Mouse (Mus musculus) thymus, adult 2 months (tissue): Measurements from ENCODE around the gene Ntrk2.

Experiments used
- CTCF ChIP-seq: fragments of 200-500 bp; IDR thresholded peaks from 2 replicates; pipeline ENCODE4 v1.5.1; 2012; ENCODE audit warnings: mild to moderate bottlenecking, control low read depth, low read length, moderate library complexity, borderline replicate concordance; ENCODE audit not compliant: control insufficient read depth, poor library complexity, insufficient read depth; ENCODE audit errors: extremely low read depth
- POLR2A ChIP-seq: fragments of 200-500 bp; IDR thresholded peaks from 2 replicates; pipeline ENCODE4 v1.6.1; 2012; ENCODE audit warnings: mild to moderate bottlenecking, low read length, control low read depth, moderate library complexity; ENCODE audit not compliant: control insufficient read depth, poor library complexity, insufficient read depth; ENCODE audit errors: extremely low read depth

- no peak for TF ChIP-seq POLR2A
- no peak for TF ChIP-seq CTCF
Observed at GRCm38 (mm10) chr13:58930161-58930560, 123.8 kb downstream of the Ntrk2 start.
